Comparison of ENCODE assay signal across 8 mouse cellular contexts in genomic region chr7:79363370-79364043, GRCm38 (mm10). TPM values are rescaled to one million over a fixed set of nuclear protein-coding genes. Genes with fewer than 3 reads are reported as not detected.
DNase-seq lines count a peak whose midpoint lies in the region; ATAC-seq and TF ChIP-seq lines count a peak whose summit lies in the region.

No protein-coding gene starts in this region.

- H3K27ac ChIP-seq in embryonic facial prominence, embryonic 13.5 days, result peak overlapping the region; percentile 33; the same call in 1 of the 2 replicates
- peak overlapping the region; percentile 81 for H3K27ac ChIP-seq in hindbrain, embryonic 16.5 days (ENCODE audit: low read depth, low read length)
- H3K27ac ChIP-seq in liver, postnatal 0 days (ENCODE audit: low read depth), result 0 out of 2 replicates have a peak overlapping the region, but pooled peaks have one; percentile 55

- ATAC-seq in embryonic facial prominence, embryonic 13.5 days (ENCODE audit: insufficient number of reproducible peaks, insufficient read depth, low FRiP score, low TSS enrichment, low read depth), result no peak
- ATAC-seq in hindbrain, embryonic 16.5 days, result peak; percentile 70
- peak; percentile 47 for ATAC-seq in liver, postnatal 0 days

- no peak for TF ChIP-seq CTCF in liver, postnatal 0 days (IDR thresholded peaks at IDR 0.05; ENCODE audit: low read depth)

- no peak for TF ChIP-seq EP300 in liver, postnatal 0 days (IDR thresholded peaks at IDR 0.05; ENCODE audit: low read depth)

- no peaks in the 10 kb centered on the region for H3K27me3 ChIP-seq in embryonic facial prominence, embryonic 13.5 days
- no peaks in the 10 kb centered on the region for H3K27me3 ChIP-seq in hindbrain, embryonic 16.5 days (replicated peaks; ENCODE audit: control insufficient read depth, insufficient read depth, low read length)
- H3K27me3 ChIP-seq in liver, postnatal 0 days (ENCODE audit: insufficient read depth, low read length), result no peaks in the 10 kb centered on the region

- 0 out of 2 replicates have a peak, but pooled peaks cover 3% of the 10 kb centered on the region for H3K4me1 ChIP-seq in embryonic facial prominence, embryonic 13.5 days
- H3K4me1 ChIP-seq in hindbrain, embryonic 16.5 days (ENCODE audit: control insufficient read depth, insufficient read depth, low read depth, low read length), result peaks cover 6% of the 10 kb centered on the region; the same call in 1 of the 2 replicates
- H3K4me1 ChIP-seq in liver, postnatal 0 days (ENCODE audit: insufficient read depth), result peaks cover 13% of the 10 kb centered on the region; the same call in 1 of the 2 replicates

- H3K36me3 ChIP-seq in embryonic facial prominence, embryonic 13.5 days, result peaks cover 41% of the 10 kb centered on the region
- H3K36me3 ChIP-seq in hindbrain, embryonic 16.5 days (ENCODE audit: control insufficient read depth, insufficient read depth, low read length), result peaks cover 4% of the 10 kb centered on the region; the same call in 1 of the 2 replicates
- peaks cover 24% of the 10 kb centered on the region for H3K36me3 ChIP-seq in liver, postnatal 0 days (replicated peaks; ENCODE audit: insufficient read depth, low read length)

- H3K9me3 ChIP-seq in embryonic facial prominence, embryonic 13.5 days, result no peaks in the 10 kb centered on the region
- no peaks in the 10 kb centered on the region for H3K9me3 ChIP-seq in hindbrain, embryonic 16.5 days (ENCODE audit: control insufficient read depth, low read length)
- no peaks in the 10 kb centered on the region for H3K9me3 ChIP-seq in liver, postnatal 0 days (ENCODE audit: low read length)

- WGBS in embryonic facial prominence, embryonic 13.5 days, result 67% methylated on average over 8 of the region's 8 CpGs
- WGBS in hindbrain, embryonic 16.5 days, result 59% methylated on average over 8 of the region's 8 CpGs
- WGBS in liver, postnatal 0 days (ENCODE audit: insufficient replicate concordance), result 31% methylated on average over 8 of the region's 8 CpGs

- no peak overlapping the region for H3K4me2 ChIP-seq in embryonic facial prominence, embryonic 13.5 days
- no peak overlapping the region for H3K4me2 ChIP-seq in hindbrain, embryonic 16.5 days (ENCODE audit: low read length)
- H3K4me2 ChIP-seq in liver, postnatal 0 days (ENCODE audit: low read depth, low read length), result no peak overlapping the region

- DNase-seq in cerebellum, adult 11 months, result peak; percentile 25
- DNase-seq in cerebellum, adult 11-12 months, result no peak
- DNase-seq in 416B (ENCODE audit: low read depth), result peak; percentile 100
- peak; percentile 35 for DNase-seq in liver, postnatal 0 days
- peak; percentile 21 for DNase-seq in retina, postnatal 7 days (ENCODE audit: low read depth, low spot score)
- DNase-seq in urinary bladder, postnatal 4 days (ENCODE audit: low spot score in 2 of 2), result no peak

- H3K4me3 ChIP-seq in embryonic facial prominence, embryonic 13.5 days, result no peak overlapping the region
- H3K4me3 ChIP-seq in hindbrain, embryonic 16.5 days (ENCODE audit: low read length), result no peak overlapping the region
- H3K4me3 ChIP-seq in liver, postnatal 0 days (ENCODE audit: low read depth, low read length), result no peak overlapping the region

- H3K9ac ChIP-seq in embryonic facial prominence, embryonic 13.5 days, result no peak overlapping the region
- H3K9ac ChIP-seq in hindbrain, embryonic 16.5 days (ENCODE audit: low read depth, low read length), result no peak overlapping the region
- no peak overlapping the region for H3K9ac ChIP-seq in liver, postnatal 0 days (replicated peaks)

RNA-seq across cellular contexts. Expression of gene Rlbp1, which starts 23.3 kb away (rescaled TPM):
- polyA plus RNA-seq in embryonic facial prominence, embryonic 13.5 days (2015; fragmentation: Nextera tagmentation; extraction: Ambion mirVana), result 1.1 and 2.7 TPM in 2 replicates
- 28.2 and 29.2 TPM in 2 replicates for polyA plus RNA-seq in hindbrain, embryonic 16.5 days (2015; fragmentation: Nextera tagmentation; extraction: Ambion mirVana)
- polyA plus RNA-seq in liver, postnatal 0 days (2015; fragmentation: Nextera tagmentation; extraction: Ambion mirVana), result 0.11 TPM in 1 of 2 replicates, not detected in the other

RNA-seq across cellular contexts. Expression of gene Fanci, which starts 28.2 kb away (rescaled TPM):
- polyA plus RNA-seq in embryonic facial prominence, embryonic 13.5 days (2015; fragmentation: Nextera tagmentation; extraction: Ambion mirVana), result 9.1 and 9.5 TPM in 2 replicates
- polyA plus RNA-seq in hindbrain, embryonic 16.5 days (2015; fragmentation: Nextera tagmentation; extraction: Ambion mirVana), result 2.4 and 2.7 TPM in 2 replicates
- polyA plus RNA-seq in liver, postnatal 0 days (2015; fragmentation: Nextera tagmentation; extraction: Ambion mirVana), result 2.5 and 3.0 TPM in 2 replicates

Comparison
In these comparisons a context has a peak if more than half of its experiments do, and no peak if none do; other contexts are left out.
1. DNase-seq: peak in cerebellum, adult 11 months (single experiment), 416B (single experiment), liver, postnatal 0 days (single experiment) and retina, postnatal 7 days (single experiment); none in cerebellum, adult 11-12 months (single experiment) and urinary bladder, postnatal 4 days (0 of 2).
2. Peak in every context shown above with its lines, with median percentiles within 50 percentile points of each other: H3K27ac ChIP-seq.